Mouse (Mus musculus) gastrocnemius, postnatal 4 days (tissue): Measurements from ENCODE around the gene Syde1. TPM values are rescaled to one million over a fixed set of nuclear protein-coding genes. Genes with fewer than 3 reads are reported as not detected.
A peak's percentile ranks its signal among the peaks of the same experiment; 100 is the strongest.
"Not testable (repeated sequence)": the region's sequence is repeated elsewhere in the genome, so short reads cannot be mapped to it uniquely, and the experiment has no call there.

Experiments
- DNase-seq, 2 experiments: peaks; one replicate each; pipeline ENCODE4 v3.0.0; 2021 to 2022; ENCODE audit warnings: low spot score in 2 of 2, mixed read lengths in 2 of 2
- long read RNA-seq, 2 experiments: library from polyadenylated mRNA; stranded (forward); transcript quantifications; one replicate each; pipeline ENCODE4 v2.0.0; 2021
- total RNA-seq, 2 experiments: library from RNA; stranded (reverse); gene quantifications; 2 replicates each; pipeline ENCODE4 v1.2.3; 2021

Gene Syde1
- 10 to 100 TPM; 19.6 to 20.9 TPM for total RNA-seq
- long read RNA-seq, experiment 1, transcript Syde1-201 (8 exons, 3,288 nt): major isoform, 21 of 29 reads
- long read RNA-seq, experiment 1, partial matches to known transcripts: 5 of 29 reads
- long read RNA-seq, experiment 1, other reads (novel, unspliced or antisense): 3 of 29 reads
- long read RNA-seq, experiment 2, transcript Syde1-201 (8 exons, 3,288 nt): major isoform, 24 of 44 reads
- long read RNA-seq, experiment 2, partial matches to known transcripts: 11 of 44 reads
- long read RNA-seq, experiment 2, other reads (novel, unspliced or antisense): 9 of 44 reads

DNA sequence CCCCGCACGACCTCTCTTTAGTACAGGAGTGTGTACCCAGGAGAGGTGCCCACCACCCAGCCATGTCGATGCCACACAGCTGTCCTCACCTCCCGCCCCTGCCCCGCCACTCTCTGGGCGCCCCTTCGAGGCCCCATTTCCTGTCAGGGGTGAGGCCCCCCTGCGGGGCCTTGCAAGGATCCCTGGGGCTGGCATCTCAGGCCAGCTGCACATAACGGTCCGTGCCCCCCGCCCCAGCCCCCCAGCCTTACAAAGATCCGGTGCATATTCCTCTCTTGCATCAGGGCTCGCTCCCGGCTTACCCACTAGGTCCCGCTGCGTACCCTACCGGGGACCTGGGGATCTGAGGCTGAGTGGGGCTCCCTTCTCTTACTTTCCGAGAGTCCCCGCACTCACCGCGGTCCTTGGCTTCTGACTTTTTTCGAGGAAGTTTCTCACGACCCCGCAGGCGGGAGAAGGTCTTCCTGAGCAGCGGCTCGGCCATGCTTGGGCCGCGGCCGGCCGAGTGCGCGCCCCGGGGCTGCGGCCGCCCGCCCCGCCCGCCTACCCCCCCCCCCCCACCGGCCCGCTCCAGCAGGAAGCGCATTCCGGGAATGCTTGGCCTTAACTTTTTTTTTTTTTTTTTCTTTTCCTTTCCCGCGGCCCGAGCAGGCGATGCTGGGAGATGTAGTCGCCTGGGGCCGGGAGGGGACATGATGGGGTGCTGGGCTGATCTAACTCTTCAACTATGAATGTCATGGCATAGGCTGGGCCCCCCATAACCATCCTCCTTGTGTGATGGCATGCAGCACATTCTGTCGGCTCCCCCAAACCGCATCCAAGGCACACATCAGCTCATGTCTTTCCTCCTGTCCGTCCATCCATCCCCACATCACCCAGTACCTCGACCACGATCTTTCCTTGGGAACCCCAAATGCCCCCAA is at the start of gene Syde1:
TSS of gene Syde1 (minus strand) at position 559 of the 923 bp plus-strand sequence.
- peak in 1 of 2 experiments; percentile 65 for DNase-seq

DNA sequence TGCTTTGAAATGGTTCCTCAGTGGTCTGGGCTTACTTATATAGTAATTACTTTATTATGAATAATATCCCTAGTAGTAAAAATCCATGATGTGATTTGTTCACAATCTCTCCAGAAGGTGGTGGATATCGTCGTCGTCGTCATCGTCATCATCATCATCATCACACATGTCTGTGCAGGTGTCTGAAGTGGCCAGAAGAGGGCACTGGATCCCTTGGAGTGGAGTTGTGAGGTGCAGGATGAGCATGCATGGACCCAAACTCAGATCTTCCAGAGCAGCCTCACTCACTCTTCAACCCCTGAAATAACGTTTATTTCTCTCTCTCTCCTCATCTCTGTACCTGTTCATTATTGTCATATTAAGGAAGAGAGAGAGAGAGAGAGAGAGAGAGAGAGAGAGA is 40.5 kb upstream of the Syde1 start:
- peak in 1 of 2 experiments; percentile 13 for DNase-seq

DNA sequence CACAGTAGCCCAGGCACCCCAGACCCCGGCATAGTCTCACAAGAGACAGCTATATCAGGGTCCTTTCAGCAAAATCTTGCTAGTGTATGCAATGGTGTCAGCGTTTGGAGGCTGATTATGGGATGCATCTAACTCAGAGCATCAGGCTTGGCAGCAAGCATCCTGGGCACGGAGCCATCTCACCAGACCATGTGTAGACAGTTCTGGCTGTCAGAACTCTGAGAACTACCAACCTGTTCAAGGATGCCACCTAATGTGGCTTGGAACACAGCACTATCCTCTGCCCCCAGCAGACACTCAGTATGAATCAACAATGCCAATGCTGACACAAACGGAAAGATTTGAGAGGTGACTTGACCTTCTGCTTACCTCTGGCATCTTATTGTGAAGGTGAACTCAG is 38.4 kb upstream of the Syde1 start:
- no peak for DNase-seq

DNA sequence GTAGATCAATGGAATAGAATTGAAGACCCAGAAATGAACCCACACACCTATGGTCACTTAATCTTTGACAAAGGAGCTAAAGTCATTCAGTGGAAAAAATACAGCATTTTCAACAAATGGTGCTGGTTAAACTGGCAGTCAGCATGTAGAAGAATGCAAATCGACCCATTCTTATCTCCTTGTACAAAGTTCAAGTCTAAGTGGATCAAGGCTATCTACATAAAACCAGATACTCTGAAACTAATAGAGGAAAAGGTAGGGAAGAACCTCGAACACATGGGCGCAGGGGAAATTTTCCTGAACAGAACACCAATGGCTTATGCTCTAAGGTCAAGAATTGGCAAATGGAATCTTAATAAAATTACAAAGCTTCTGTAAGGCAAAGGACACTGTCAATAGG is 31.4 kb upstream of the Syde1 start:
- DNase-seq: not testable (repeated sequence)

DNA sequence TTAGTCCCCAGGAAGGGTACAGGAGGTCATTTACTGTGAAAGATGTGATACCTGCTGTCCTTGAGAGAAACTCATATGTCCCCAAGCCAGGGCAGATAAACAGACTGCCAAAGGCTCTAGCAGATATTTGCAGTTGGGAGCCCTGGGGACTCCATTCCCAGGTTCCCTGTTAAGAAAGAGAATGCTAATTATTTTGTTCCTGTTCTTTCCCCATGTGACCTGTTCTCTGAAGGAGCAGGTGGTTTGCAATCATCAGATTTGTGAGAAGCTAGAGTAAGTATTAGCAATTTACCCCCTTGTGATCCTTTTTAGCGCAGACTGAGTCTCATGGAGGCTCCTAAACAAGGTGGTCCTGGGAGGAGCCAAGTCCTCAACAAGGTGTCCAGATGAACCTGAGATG is 26.2 kb upstream of the Syde1 start, which contains the start of gene Olfr1357:
TSS of gene Olfr1357 (minus strand) at position 101 of the 400 bp plus-strand sequence.
- DNase-seq: no peak

DNA sequence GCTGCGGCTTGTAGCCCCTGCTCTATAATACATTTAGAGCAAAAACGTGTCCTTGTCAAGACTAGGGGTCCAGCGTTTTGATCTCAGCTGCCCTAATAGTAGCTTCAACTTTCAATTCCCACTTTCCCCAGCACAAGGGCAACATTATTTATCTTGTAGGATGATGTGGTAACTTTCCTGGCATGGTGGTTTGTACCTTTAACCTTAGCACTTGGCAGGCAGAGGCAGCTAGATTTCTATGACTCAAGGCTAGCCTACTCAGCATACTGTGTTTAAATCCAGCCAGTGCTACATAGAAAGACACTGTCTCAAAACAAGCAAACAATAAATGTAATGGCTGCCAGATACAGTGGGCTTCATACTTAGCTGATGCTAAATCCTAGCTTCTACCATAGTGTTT is 15.8 kb upstream of the Syde1 start:
- DNase-seq: no peak

DNA sequence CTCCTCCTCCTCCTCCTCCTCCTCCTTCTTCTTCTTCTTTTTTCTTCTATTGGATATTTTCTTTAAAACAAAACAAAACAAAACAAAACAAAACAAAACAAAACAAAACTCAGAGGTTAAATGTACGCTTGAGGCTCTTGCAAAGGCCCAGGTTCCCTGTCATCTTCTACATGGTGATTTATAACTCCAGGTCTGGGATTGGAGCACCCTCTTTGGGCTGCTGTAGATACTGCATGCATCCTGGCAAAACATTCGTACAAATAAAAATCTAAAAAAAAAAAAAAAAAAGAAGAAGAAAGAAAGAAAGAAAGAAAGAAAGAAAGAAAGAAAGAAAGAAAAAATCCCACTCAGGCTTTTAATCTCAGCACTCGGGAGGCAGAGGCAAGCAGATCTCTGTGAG is 13.3 kb upstream of the Syde1 start:
- DNase-seq: no peak

DNA sequence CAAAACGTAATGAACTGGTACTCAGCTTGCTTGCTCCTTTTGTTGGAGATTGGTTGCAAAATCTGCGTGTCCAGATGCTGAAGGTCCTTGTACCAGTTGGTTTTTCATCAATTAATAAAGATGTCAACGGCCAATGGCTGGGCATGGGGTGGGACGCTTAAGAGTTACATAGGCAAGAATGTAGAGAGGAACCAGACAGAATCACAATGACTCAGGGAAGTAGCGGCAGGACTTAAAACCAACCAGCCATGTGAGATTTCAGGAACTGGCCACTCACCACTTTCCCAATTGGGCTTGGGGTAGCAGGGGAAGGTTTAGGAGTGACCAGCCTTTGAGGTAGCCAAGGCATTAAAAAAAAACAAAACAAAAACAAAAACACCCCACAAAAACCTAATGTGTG is 8.1 kb upstream of the Syde1 start:
- no peak for DNase-seq

DNA sequence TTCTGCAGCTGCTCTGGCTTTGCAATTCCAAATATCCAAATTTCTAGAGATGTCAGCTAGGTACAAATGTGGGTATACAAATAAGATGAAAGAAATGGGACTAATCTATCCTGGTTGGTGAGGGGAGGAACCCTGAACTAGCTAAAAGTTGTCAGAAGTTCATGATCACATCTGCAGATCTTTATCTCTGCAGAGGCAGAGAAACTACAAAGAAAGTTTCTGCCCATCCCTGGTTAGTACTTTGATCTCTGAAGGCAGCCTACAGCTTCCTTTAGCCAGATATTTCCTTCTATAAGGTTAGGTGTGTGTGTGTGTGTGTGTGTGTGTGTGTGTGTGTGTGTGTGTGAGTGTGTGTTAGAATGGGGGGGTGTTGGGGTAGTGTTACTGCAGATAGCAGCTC is 2.8 kb upstream of the Syde1 start:
- DNase-seq: no peak

DNA sequence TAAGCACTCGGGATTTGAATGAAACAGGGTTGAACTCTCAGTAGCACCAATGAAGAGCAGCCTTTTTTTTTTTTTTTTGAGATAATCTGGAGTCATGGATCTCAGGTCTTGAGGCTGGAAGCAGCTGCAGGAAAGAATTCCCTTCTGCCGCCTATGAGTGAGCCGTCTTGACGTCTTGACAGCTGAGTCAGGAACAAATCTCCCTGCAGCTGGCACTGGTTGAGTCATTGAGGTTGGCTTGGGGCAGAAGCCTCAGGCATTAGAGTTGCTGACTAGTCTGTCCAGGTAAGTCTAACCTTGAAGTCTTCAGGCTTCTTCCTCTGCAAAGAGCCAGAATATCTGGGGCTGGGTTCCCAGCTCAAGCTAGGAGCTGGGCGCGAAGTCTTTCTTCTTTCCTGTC is 2.4 kb upstream of the Syde1 start:
- DNase-seq: no peak

DNA sequence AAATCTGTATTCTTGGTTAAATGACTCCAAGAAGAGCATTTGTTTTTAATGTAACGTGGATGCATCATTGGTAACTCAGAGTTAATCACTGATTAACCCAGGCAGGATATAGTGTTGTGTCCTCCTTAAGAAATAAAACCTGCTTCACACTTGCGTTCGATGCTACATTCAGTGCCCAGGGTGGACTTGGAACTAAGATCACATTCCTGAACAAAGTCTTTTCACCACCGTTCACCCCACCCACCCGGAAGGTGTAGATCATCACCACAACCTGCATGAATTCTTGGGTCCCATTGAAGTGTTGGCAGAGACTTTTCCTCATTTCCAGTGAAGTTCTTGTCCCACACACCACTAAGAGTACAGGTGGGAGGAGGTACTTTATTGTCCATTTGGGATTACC is 2.0 kb upstream of the Syde1 start:
- DNase-seq: no peak

DNA sequence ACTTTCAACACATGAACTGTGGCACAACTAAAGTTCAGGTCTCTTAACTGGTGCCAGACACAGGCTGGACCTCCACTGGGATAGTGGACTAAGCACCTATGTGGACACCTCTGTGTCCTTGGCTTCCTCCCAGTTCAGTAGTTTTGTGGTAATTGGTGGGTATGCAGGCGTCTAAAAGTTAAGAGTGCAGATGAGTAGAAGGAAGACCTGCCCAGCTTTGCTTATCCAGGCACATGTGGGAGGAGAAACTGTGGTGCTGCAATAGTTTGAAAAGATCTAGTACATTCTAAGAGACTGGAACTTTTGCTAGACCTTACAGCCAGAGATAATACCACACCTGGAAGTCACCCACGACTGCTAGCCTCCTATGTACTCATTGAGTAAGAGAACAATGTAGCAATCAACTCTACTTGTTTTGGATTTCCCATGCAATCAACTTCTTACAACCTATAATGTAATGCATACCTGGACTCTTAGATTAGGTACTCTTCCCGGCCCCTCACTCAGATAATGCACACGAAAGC is 1.2 kb upstream of the Syde1 start:
- DNase-seq: no peak

DNA sequence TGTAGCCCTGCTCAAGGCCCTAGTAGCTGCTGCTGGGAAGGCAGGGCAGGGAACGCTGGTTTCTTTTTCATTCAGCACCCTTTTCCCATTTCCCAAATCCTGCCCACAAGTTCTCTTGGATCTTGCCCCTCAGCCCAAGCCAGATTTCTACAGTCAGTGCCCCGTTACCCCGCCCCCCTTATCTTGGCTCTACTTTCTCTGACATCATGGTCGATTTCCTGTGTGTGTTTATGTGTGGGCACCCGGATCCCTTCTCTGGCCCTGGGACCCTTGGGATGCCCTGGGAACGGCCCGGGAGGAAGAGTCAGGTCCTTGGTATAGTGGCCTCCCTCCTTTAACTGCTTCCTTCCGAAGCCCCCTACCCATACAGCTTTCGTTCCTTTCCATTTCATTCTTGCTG is 1.0 kb downstream of the Syde1 start:
- DNase-seq: no peak

DNA sequence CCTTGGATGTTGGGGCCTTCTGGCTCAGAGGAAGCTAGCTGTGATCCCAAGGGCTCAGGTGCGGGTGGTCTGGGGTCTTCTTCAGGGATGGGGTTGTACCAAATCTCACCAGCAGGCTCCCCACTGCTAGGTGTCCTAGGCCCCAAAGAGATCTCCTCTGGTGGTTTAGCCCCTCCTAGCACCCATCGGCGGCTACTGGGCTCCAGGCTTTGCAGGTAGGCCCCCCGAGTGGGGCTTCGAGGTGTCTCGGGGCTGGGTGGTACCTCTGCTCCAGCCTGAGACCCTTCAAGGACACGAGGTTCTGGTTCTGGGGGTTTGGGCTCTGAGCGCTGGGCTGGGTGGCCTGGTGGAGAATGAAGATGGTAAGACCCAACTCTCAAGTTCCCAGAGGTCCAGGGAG is 1.9 kb downstream of the Syde1 start:
- no peak for DNase-seq

DNA sequence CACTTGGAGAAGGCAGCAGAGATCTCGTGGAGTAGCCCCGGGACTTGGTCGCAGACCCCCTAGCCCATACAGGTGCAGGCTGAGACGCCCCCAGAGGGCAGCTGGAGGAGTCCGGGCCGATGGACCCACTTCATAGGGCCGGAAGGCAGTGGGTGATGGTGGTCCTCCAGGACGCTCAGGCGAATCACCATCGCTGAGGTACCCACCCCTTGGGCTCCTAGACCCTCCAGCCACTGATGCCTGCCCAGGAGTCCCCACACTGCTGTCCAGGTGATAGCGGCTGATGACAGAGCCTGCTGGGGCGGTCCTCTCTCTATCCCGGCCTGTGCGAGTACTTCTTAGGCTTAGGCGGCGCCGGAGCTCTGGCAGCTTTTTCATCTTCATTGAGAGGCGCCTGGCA is 2.5 kb downstream of the Syde1 start:
- DNase-seq: no peak

DNA sequence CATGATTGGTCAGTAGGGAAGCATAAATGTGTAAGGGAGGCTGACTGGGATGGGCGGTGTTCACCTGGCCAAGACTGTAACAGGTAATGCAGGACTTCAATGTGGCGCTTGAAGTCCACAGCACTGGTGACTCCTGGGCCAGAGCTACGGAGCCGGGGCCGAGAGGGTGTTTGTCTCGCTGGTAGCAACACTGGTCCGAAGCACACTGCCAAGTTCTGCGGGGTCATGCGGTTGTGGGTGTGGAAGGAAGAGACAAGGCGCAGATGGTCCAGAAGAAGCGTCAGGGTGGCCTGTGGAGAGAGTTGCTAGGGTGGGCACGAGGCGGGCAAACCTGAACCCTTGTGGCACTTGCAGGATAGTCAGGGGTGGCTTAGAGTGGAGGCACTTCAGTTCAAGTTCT is 5.7 kb downstream of the Syde1 start:
- no peak for DNase-seq

DNA sequence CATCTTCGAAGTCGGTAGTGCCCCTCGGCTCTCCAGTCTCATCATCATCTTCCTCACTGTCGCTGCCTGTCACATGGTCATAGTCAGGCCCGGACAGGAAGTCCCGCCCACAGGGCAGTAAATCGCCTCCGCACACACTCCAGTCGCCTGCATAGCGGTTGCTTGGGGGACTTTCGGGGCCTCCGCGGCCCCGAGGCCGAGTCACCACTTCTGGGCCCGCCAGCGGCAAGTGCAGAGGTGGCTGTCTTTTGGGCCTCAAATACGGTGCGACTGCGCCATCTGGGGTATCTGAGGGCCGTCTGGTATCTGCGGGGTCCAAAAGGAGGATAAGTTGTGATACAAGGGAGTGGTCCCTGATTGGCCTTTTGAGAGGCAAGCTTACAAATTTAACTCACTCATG is 6.2 kb downstream of the Syde1 start:
- no peak for DNase-seq

DNA sequence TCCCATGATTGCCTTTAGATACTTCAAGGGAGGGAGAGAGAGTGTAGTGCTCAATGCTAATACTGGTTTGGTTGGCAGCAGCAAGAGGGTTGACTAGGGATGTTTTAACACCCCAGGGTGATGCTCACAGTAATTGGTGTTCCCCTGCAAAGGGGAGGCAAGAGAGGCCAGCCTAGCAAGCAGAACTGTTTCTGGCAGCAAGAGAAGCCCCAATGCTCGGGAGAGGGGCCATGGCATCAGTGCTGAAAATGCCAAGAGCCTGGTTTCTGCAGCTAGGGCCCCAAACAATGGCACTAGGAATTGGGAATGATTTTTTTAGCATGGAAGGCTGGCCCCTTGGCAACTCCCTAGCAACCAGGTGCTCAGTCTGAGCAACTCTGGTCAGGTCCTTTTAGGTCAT is 6.8 kb downstream of the Syde1 start:
- DNase-seq: no peak

DNA sequence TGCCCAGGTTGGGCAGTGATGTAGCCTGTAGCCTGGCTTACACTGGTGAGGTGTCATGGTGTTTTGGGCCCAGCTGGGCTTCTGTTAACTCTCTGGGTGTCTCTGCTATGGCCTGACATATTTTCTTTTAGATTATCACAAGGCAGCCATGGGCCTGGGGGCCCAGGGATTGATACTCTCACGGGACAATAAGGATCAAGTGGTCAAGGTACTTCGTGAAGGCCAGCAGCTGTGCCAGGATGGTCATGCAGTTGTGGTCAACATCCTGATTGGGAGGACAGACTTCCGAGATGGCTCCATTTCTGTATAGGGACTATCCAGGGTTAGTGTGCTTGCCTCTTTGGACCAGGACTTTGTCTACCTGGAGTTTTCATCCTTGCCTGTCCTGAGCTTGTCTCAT is 7.8 kb downstream of the Syde1 start:
- DNase-seq: no peak

DNA sequence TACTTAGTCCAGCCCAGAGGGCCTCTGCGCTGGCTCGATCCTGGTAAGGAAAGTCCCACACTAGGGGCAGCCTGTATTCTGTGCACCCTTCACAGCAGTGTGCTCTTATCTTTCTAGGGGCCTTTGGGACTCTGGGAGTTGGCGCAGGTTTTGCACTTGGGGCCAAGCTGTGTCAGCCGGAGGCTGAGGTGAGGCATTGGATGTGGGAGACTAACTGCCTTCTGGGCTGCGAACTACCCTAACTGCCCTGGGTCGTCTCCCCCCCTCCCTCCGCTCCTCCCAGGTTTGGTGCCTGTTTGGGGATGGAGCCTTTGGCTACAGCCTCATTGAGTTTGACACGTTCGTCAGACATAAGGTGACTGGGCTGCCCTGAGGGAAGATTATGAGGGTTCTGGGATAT is 8.4 kb downstream of the Syde1 start:
- DNase-seq: no peak

DNA sequence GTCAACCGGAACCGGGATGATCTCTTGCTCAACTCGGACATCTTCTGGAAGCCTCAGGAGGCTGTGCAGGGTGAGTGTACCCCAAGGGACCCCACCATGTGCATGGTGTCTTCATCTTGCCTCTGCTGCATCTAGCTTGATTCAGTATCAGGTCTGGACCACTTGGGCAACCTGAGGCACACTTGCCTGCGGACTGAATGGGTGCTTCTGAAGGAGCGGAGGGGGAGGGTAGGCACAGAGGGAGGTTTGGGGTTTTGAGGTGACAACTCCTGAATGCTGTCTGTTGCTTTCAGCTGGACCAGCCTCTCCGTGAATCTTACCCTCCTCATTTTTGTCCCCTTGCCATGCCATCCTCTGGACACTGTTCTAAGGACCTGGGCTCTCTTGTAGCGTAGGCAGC is 10.6 kb downstream of the Syde1 start:
- no peak for DNase-seq

DNA sequence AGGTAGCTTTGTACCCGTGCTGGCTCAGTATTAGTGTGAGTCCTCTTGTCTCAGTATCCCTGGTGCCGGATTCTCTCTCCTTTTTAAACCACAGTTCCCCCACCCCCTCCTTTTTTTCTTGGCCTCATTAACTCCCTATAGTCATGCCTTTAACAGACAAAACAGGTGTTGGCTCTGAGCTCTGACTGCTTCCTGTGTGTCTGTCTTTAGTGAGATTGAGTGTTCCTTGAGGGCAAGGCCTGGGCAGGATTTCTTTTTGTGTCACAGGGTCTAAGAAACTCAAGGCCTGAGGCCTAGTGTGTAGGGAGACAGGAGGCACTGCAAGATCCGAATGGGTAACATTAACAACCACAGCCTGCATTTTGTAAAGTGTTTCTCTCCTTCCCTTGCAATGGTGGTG is 13.6 kb downstream of the Syde1 start:
- no peak for DNase-seq
